Mouse (Mus musculus) B cell, adult 67 days (primary cell): ENCODE data around the gene Tnfsf14. TPM values are rescaled to one million over a fixed set of nuclear protein-coding genes. Genes with fewer than 3 reads are reported as not detected.

Experiments used
- total RNA-seq, 2 experiments: library from RNA; stranded (reverse); gene quantifications; 4 replicates each; pipeline ENCODE4 v1.2.4; 2023

Tnfsf14 gene
- under 1 TPM in 1 of 2 experiments, not detected in 1; 0.39 TPM for total RNA-seq

DNA sequence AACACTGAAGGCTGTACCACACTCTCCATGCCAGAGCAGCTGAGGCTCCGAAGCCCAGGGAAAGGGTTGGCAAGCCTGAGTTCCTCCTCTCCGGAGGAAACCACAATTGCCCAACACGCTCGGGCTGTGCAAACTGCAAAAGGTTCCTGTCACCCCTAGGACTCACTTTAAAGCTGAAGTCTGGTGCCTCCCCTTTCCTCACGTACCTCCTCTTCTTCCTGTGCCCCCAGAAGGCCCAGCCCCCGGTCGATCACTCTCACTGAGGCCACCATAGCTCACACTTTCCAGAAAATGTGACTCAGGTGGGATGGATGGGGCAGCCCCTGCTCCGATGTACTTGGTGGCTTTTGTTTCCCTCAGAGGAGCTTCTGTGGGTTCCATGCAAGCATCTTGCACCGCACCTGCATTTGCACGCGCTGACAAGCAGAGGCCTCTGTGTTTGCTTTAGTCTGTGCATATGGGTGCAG lies at the start of gene Tnfsf14:
Gene Tnfsf14, minus strand, starts transcription at position 137 of the 467 bp plus-strand sequence.

DNA sequence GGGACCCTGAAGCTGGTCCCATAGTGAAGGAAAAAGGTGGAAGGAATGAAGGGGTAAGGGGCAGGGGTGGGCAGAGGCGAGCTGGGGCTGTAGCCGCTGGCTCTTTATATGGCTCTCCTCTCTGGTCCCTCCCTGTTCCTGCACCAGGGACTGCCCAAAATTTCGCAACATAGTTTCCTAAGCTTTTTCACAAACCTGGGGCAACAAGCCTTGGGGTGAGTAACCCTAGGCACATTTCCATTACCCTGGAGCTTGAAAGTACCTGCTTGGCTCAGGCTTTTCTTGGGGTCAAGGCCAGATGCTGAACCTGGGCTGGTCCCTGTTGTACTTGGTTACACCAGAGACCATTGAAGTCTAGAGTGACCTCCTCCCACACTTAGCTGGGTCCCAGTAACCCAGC lies 34.0 kb upstream of the Tnfsf14 start, which contains the start of gene C3:
Gene C3, minus strand, starts transcription at position 123 of the 400 bp plus-strand sequence.

DNA sequence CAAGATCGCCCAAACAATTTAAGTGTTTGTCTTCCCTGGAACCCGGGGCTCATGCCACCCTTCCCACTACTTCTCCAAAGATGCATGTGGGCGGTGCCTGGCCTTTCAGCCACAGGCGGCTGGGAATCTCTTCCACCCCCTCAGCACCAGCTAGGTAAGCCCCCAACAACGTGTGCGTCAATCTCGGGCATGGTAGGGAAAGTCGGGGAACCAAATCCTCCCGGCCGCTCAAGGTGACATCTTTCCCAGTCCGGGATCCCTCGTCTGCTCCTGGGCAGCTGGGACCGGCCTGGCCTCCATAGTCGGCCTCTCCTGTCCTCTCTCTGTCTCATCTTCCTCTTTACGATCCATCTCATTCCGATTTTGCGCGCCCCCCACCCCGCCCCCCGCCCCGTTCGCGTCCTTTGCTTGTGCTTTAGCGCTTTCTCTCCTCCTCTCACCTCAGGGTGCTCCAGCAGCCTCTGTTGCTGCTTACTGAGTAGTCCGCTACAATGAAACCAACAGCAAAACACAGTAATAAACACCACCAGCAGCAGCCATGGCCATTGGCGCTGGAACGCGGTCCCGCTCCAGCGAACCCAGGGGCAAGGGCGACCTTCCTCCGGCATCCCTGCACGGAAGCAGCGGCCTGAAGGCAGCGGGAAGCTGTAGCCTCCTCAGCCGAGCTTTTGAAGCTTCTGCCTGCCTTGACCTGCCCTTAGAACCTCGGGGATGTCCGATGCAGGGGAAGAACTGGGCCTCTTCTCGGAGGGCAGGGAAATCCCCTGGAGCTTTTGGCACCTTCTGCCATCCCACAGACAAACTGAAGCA lies 44.8 kb downstream of the Tnfsf14 start, which contains the start of gene Cd70:
Gene Cd70, minus strand, starts transcription at position 784 of the 810 bp plus-strand sequence.

Other genes starting within 250 kb of the Tnfsf14 start
- gene Acer1, start 212.1 kb downstream of the Tnfsf14 start, total RNA-seq: not detected
- gene Clpp, start 203.9 kb downstream of the Tnfsf14 start, total RNA-seq: 10 to 100 TPM; 34.6 to 38.3 TPM
- gene Alkbh7, start 196.8 kb downstream of the Tnfsf14 start, total RNA-seq: 10 to 100 TPM; 15.6 to 22.2 TPM
- gene Pspn, start 194.2 kb downstream of the Tnfsf14 start, total RNA-seq: not detected
- 10 to 100 TPM; 45.6 to 53.8 TPM for gene Gtf2f1, start 182.9 kb downstream of the Tnfsf14 start, total RNA-seq
- not detected for gene Gm17949, start 182.7 kb downstream of the Tnfsf14 start, total RNA-seq
- 100 to 1,000 TPM; 141 to 144 TPM for gene Khsrp, start 162.7 kb downstream of the Tnfsf14 start, total RNA-seq
- gene Slc25a41, start 152.5 kb downstream of the Tnfsf14 start, total RNA-seq: not detected
- gene Crb3, start 135.1 kb downstream of the Tnfsf14 start, total RNA-seq: 10 to 100 TPM; 13.3 to 14.6 TPM
- gene Slc25a23, start 134.3 kb downstream of the Tnfsf14 start, total RNA-seq: 10 to 100 TPM; 20.6 to 25.6 TPM
- 100 to 1,000 TPM; 181 to 207 TPM for gene Dennd1c, start 115.7 kb downstream of the Tnfsf14 start, total RNA-seq
- under 1 TPM; 0.46 to 0.50 TPM for gene Tubb4a, start 106.4 kb downstream of the Tnfsf14 start, total RNA-seq
- under 1 TPM; 0.55 to 0.89 TPM for gene Tnfsf9, start 88.9 kb downstream of the Tnfsf14 start, total RNA-seq
- gene Cd70, start 44.4 kb downstream of the Tnfsf14 start, total RNA-seq: not detected
- 1 to 10 TPM in 1 of 2 experiments, under 1 TPM in 1; 0.59 to 1.2 TPM for gene C3, start 34.0 kb upstream of the Tnfsf14 start, total RNA-seq
- gene Gpr108, start 54.3 kb upstream of the Tnfsf14 start, total RNA-seq: 10 to 100 TPM; 56.4 to 61.4 TPM
- 10 to 100 TPM; 10.8 to 14.3 TPM for gene Trip10, start 55.3 kb upstream of the Tnfsf14 start, total RNA-seq
- 100 to 1,000 TPM; 211 to 214 TPM for gene Vav1, start 84.9 kb upstream of the Tnfsf14 start, total RNA-seq
- gene Adgre1, start 164.5 kb upstream of the Tnfsf14 start, total RNA-seq: 10 to 100 TPM in 1 of 2 experiments, 1 to 10 TPM in 1; 9.8 to 13.6 TPM